Mouse (Mus musculus): ENCODE data around the gene Apol10b.

- TF ChIP-seq POLR2A (IDR thresholded peaks at IDR 0.05; ENCODE audit: low read depth, low read length) (no peak), CTCF (IDR thresholded peaks at IDR 0.05; ENCODE audit: borderline replicate concordance, insufficient read depth, low read length) (no peak)
Observed at GRCm38 (mm10) chr15:77606069-77606468, 10.1 kb upstream of the Apol10b start.
